Mouse (Mus musculus) macrophage (primary cell): ENCODE measurements around the gene Qrich1. TPM values are rescaled to one million over a fixed set of nuclear protein-coding genes. Genes with fewer than 3 reads are reported as not detected.
A peak's percentile ranks its signal among the peaks of the same experiment; 100 is the strongest.

Experiments
- H3K27ac ChIP-seq: fragments of 350-480 bp; formaldehyde crosslinking; 2 replicates; pipeline ENCODE4 v1.9.0; 2021
- H3K36me3 ChIP-seq: fragments of 350-480 bp; formaldehyde crosslinking; 2 replicates; pipeline ENCODE4 v1.9.0; 2021; ENCODE audit errors: inconsistent target
- H3K4me3 ChIP-seq: fragments of 350-480 bp; formaldehyde crosslinking; 2 replicates; pipeline ENCODE4 v1.9.0; 2021; ENCODE audit errors: inconsistent target
- H3K79me2 ChIP-seq: fragments of 350-480 bp; formaldehyde crosslinking; 2 replicates; pipeline ENCODE4 v1.9.0; 2021; ENCODE audit errors: inconsistent target
- WGBS: methylation state at CpG from one replicate; pipeline ENCODE4 v1.1.7; 2026; ENCODE audit warnings: inconsistent platforms; ENCODE audit not compliant: missing documents; 5-methylcytosine and 5-hydroxymethylcytosine counted together
- polyA plus RNA-seq: library from polyadenylated mRNA; stranded (reverse); fragments of 250-400 nt; gene quantifications from 3 replicates; pipeline ENCODE4 v1.2.4, GENCODE M21; 2018; ENCODE audit warnings: inconsistent platforms

Gene Qrich1
- polyA plus RNA-seq, 1 experiment from 2014 or later, result 92.9 TPM

DNA sequence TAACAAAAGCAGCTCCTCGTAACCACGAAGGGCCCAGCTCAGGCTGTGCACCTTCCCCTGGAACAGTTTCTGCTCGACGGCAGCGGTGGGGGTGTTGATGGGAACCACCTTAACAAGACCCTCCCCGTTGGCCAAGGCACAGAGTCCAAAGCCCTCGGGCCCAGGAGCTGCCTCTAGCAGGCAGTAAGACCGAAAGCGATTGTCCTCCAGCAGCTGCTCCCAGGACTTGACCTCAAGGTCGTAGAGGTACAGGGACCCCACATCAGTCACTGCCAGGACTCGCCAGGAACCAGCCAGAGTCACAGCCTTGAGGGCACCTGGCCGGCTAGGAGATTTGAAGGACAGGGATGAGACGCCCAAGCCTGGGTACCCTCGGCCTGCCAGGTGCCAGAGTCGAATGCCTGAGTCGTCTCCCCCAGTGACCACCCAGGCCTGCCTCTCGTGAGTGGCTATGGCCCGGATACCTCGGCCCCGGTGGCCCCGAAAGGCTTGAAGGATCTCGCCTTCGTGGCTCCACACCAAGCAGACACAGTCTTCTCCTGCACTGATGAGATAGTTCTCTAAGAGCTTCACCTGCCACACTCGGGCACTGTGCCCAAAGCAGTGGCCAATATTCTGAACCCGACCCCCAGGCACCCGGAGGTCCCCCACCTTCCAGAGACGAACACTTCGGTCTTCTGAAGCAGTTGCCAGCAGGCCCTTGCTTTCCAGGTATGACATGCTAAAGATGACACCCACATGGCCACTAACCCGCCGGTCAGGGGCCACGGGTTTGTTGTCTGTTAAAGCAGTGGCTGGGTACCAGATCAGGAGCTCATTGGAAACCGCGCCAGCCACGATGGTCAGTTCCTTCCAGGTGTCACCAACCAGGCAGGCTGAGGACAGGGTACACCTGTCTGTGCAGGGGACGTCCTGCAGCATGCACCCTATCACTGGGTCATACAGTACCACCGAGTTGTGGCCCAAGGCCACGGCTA is 59.0 kb downstream of the Qrich1 start:
- 96% methylated on average over 26 of the region's 37 CpGs for WGBS
- Histone ChIP-seq H3K36me3 (peaks cover 22% of the 10 kb centered on the region), H3K79me2 (no peaks in the 10 kb centered on the region), H3K4me3 (no peak overlapping the region), H3K27ac (no peak overlapping the region)

DNA sequence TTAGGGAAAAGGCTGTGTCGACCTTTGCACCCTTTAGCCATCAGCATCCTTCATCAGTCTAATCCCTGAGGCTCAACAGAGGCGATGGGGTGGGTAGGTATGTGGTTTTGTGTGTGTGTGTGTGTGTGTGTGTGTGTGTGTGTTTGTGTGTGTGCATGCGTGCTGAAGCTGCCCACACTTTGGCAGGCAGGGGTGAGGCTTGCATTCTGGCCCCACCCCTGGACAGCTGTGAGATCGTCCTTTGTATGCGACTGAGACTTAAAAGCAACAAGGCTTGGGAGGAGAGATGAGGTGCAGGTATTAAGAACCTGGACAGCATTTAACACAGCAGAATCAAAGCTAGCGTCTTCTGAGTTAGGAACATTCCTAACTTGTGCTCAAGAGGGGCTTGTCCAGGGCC is 60.4 kb downstream of the Qrich1 start:
- peaks cover 13% of the 10 kb centered on the region for H3K36me3 ChIP-seq
- WGBS, result 85% methylated on average over 5 of the region's 6 CpGs
- no peak overlapping the region for H3K4me3 ChIP-seq
- no peaks in the 10 kb centered on the region for H3K79me2 ChIP-seq
- H3K27ac ChIP-seq, result no peak overlapping the region

DNA sequence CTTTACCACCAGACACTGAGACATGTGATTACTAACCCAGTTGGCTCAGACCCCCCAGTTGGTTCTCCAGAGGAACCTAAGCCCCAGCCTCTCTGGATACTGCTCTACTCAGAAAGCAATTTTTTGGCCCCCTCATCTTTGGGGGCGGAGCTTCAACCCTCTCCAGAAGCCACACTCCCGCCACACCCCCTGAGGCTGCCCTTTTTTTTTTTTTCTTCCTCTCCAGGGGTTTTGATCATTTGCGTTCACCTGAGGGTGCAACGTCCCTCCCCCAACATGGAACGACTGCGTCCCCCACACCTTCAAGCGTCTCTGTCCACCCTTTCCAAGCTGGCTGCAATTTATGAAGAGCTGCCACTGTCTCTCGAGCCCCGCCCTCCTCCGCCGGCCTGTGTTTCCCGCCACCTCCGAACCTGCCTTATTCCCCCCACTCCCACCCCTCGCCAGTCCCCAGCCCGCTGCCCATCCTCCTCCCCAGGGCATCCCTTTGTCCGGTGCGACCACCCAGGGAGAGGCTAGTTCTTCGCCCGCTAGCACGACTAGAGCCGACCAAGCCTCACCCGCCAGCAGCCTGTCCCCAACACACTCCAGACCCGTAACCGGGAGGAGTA is 61.4 kb downstream of the Qrich1 start:
- 2% methylated on average over 24 of the region's 24 CpGs for WGBS
- Histone ChIP-seq H3K27ac (no peak overlapping the region), H3K79me2 (no peaks in the 10 kb centered on the region)

DNA sequence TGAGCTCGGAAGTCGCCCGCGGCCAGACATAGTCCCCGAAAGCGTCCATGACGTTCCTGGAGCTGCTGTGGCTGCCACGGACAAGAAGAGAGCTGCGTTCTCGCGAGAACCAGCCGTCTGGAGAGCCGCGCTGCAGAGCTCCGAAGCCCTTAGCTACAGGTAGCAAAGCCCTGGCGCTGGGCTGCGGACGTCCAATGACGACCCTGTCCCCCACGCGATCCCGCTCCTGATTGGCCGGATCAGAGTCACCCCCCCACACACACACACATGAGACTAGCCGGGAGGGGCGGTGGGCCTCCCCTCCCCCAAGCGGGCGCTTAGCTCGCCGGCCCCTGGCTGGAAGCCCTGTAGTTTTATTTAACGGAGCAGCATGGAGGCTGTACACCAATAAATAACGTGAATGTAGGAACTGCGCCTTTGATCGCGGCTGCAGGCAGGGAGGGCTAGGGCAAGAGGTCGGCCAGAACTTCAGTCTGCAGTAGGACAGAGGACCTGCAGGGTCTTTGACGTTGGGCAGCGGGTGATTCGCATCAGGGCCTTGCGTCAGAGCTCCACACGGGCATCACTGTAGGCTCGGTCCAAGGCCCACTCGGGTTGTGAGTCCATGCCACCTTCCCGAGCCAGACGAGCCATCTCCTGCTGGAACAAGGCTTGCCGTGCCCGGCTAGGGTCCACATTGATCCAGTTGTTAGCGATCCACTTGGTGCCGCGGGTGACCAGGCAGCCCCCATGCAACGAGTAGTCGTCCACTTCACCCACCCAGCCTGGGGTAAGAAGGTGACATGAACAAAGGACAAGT is 62.1 kb downstream of the Qrich1 start, which contains the start of gene Wdr6:
Gene Wdr6 (minus strand): TSS at position 195 of the 799 bp plus-strand sequence.
- H3K4me3 ChIP-seq, result peak within 1 kb of the TSS; percentile 56
- no peaks in the 10 kb centered on the region for H3K36me3 ChIP-seq
- WGBS, result 12% methylated on average over 49 of the region's 51 CpGs
- no peaks in the 10 kb centered on the region for H3K79me2 ChIP-seq
- no peak within 1 kb of the TSS for H3K27ac ChIP-seq

More for the DNA sequence above, 61.4 kb downstream of the Qrich1 start:
- H3K36me3 ChIP-seq, result peaks cover 3% of the 10 kb centered on the region; the same call in 1 of the 2 replicates
- peak overlapping the region; percentile 56 for H3K4me3 ChIP-seq

DNA sequence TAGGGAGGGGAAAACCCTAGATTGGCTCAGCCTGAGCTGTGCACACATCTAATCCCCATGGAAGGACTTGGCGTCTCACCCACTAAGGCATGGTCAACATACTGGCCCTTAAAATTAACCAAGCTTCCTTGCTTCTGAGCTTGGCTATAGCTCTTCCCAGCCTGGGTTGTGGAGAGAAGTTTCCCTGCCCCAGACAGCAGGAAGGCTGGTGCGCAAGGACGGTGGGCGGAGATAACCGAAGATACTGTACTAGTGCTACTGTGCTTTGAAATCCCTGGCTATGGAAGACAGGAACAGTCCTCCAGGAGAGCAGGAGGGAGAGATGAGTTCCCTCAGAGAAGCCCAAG is 62.7 kb downstream of the Qrich1 start:
- Histone ChIP-seq H3K27ac (no peak overlapping the region), H3K36me3 (no peaks in the 10 kb centered on the region), H3K79me2 (no peaks in the 10 kb centered on the region), H3K4me3 (no peak overlapping the region)
- WGBS, result 94% methylated on average over 5 of the region's 5 CpGs

DNA sequence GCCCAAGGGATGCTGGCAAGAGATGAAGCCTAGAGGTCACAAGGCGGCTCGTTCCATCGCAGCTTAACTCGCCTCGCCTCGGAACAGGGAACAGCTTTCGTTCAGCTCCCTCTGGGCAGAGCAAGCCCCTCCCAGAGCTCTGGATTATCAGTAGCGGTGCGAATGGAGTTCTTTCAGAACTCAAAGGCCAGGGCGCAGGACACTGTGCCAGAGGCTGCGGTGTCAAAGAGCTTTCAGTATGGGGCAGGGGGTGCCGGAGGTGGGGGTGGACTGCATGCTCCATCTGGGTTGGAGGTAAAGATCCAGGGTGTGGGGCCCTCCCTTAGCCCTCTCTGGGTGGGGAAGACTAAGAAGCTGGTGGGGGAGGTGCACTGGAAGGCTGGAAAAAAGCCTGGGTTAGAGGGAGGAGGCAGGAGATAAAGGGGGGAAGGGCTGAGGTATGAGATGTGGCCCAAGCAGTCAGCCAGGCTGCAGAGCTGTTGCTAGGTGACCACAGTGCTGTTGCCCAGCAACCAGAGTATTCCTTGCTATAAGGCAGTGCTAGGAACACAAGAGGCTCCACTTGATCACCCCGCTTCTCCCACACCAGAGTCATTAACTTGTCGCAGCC is 71.1 kb downstream of the Qrich1 start:
- no peak overlapping the region for H3K4me3 ChIP-seq
- no peaks in the 10 kb centered on the region for H3K79me2 ChIP-seq
- H3K36me3 ChIP-seq, result no peaks in the 10 kb centered on the region
- WGBS, result 90% methylated on average over 14 of the region's 14 CpGs
- H3K27ac ChIP-seq, result no peak overlapping the region

DNA sequence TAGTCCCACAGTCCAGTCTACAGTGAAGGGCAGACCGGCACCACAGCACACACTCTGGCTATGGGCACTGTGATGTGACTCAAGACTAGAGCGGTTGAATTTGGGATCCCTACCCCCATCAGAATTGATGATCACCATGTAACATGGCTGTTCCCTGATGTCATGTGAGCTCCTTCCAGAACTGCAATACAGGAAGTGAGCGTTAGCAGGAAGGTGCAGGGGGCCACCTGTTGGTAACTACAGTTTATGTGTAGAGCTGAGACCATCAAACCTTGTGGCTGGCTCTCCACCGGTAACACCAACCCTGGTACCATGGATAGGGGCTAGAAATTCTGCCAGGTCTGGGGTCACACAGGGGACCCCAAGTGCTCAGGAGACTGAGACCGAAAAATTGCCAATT is 72.6 kb downstream of the Qrich1 start:
- no peaks in the 10 kb centered on the region for H3K36me3 ChIP-seq
- no peak overlapping the region for H3K4me3 ChIP-seq
- H3K79me2 ChIP-seq, result no peaks in the 10 kb centered on the region
- H3K27ac ChIP-seq, result no peak overlapping the region
- WGBS, result 65% methylated on average over 5 of the region's 5 CpGs

DNA sequence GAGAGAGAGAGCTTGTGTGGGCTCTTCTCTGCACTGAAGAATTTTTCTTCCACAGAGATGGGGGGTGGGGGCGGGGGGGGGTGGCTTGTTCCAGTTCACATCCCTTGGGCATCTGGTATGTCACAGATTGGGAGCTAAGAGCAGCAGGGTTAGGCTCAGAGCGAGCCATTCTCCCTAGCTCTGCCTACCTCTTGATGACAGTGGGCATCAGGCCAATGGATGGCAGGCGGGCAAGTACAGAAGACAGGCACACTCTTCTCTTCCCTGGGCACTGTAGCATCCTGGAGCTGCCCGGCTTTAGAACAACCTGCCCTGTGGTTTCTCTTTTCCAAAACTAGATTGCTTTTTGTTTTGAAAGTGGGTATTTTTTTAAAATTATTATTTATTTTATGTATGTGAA is 74.9 kb downstream of the Qrich1 start:
- Histone ChIP-seq H3K4me3 (no peak overlapping the region), H3K36me3 (no peaks in the 10 kb centered on the region), H3K27ac (no peak overlapping the region), H3K79me2 (no peaks in the 10 kb centered on the region)
- 97% methylated on average over 3 of the region's 4 CpGs for WGBS

DNA sequence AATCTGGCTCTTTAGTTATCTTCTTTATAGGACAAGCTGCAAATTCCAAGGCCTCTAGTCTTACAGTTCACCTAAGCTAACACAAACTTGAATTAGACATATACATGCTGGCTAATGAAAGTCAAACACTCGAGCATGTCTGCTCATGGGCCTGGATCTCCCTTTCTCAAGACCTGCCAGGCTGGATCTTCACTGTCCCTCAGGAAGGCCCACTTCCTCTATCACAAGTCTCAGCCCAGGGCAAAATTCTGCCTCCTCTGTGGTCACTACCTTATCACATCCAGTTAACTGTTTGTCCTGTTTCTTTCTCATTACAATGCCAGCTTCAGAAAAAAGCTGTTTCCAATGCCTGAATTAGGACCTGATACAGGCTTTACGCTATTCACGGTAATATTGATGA is 77.7 kb downstream of the Qrich1 start:
- 78% methylated on average over 3 of the region's 3 CpGs for WGBS
- Histone ChIP-seq H3K36me3 (no peaks in the 10 kb centered on the region), H3K27ac (no peak overlapping the region), H3K4me3 (no peak overlapping the region), H3K79me2 (no peaks in the 10 kb centered on the region)

DNA sequence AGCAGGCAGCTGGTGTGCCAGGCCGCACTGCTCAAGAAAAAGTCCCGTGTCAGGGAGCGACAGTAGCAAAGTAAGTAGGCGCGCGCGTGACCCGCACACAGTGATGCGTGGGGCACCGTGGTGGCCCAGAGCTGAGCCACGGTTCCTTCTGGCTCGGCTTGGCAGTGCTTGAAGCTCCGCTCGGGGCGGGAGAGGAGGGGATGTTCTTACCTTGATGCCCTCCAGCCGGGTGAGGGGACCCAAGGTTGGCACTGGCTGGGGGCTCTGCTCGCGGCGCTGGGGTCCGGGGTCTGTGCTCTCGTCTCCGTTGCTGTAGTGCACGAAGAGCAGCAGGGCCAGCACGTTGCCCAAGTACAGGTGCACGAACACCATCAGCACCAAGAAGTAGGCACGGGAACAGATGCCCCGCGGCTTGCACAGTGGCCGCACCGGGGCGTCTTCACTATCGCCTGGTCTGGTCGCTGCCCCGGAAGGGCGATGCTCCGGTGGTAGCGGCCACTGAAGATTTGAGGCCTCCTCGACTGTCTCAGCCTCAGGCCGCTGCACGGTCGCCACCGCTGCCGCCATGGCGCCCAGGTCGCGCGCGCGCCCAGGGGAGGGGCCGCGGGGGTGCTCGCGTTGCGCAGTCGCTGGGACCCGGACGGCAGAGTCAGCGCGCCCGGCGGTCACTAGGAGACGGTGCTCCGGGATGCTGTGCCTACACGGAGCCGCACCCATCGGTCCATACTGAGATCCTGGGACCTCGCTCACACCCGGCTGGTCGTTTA is 80.6 kb downstream of the Qrich1 start, which contains the start of gene P4htm:
Gene P4htm (minus strand): TSS at position 670 of the 767 bp plus-strand sequence.
- Histone ChIP-seq H3K27ac (no peak within 1 kb of the TSS), H3K4me3 (peak within 1 kb of the TSS; percentile 14; the same call in 1 of the 2 replicates), H3K36me3 (no peaks in the 10 kb centered on the region), H3K79me2 (no peaks in the 10 kb centered on the region)
- 12% methylated on average over 66 of the region's 69 CpGs for WGBS

DNA sequence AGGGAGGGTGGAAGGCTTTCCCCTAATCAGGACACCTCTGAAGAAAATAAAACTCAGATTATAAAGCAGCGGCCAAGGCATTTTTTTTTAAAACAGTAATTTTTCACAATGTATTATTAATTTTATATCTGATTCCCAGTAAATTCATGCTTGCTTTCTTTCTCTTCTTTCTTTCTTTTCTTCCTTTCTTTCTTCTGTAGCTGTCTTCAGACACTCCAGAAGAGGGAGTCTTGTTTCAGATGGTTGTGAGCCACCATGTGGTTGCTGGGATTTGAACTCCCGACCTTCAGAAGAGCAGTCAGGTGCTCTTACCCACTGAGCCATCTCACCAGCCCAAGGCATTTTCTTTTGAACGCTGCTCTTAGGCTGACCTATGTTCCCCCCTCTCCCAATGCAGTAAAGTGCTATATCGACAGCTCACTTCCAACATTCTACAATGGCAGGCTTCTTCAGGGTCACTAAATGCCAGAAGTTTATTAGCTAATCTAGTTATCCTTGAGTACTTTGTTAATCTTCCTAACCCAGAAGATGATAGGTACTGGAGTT is 82.5 kb downstream of the Qrich1 start:
- no peak overlapping the region for H3K27ac ChIP-seq
- H3K36me3 ChIP-seq, result peaks cover 13% of the 10 kb centered on the region; the same call in 1 of the 2 replicates
- H3K79me2 ChIP-seq, result no peaks in the 10 kb centered on the region
- WGBS, result 78% methylated on average over 4 of the region's 4 CpGs
- no peak overlapping the region for H3K4me3 ChIP-seq

DNA sequence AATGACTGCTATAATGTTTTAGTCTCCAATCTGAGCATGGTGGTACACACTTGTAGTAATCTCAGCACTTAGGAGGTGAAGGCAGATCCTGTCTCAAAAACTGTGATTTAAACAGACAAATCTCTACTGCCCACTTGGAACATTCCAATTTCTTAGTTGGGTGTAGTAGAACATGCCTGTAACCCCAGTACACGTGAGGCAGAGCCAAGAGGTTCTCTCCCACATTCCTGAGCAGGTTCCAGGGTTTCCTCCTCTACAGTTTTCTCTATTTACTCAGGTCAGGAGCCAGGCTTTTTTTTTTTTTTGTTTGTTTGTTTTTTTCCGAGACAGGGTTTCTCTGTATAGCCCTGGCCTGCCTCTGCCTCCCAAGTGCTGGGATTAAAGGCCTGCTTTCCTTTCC is 83.4 kb downstream of the Qrich1 start:
- WGBS, result 92% methylated on average over 2 of the region's 2 CpGs
- no peaks in the 10 kb centered on the region for H3K79me2 ChIP-seq
- no peak overlapping the region for H3K27ac ChIP-seq
- no peak overlapping the region for H3K4me3 ChIP-seq
- H3K36me3 ChIP-seq, result peaks cover 22% of the 10 kb centered on the region; the same call in 1 of the 2 replicates

DNA sequence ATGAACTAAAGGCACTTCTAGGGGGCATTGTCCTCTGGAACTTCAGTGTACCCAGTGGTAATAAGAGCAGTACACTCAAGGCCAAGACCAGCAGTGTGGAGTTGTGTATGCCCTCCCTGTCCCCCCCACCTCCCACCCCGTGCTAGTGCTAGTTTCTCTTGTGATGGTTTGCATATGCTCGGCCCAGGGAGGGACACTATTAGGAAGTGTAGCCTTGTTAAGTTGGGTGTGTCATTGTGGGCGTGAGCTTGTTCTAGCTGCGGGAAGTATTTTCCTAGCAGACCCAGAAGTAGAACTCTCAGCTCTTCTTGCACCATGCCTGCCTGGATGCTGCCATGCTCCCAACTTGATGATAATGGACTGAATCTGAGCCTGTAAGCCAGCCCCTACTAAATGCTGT is 85.4 kb downstream of the Qrich1 start:
- H3K36me3 ChIP-seq, result peaks cover 40% of the 10 kb centered on the region

More for the DNA sequence above, 85.4 kb downstream of the Qrich1 start:
- WGBS, result 80% methylated on average over 4 of the region's 4 CpGs
- Histone ChIP-seq H3K79me2 (no peaks in the 10 kb centered on the region), H3K4me3 (no peak overlapping the region), H3K27ac (no peak overlapping the region)
